14 mouse cellular contexts compared by ENCODE assay signal in the genomic region with DNA sequence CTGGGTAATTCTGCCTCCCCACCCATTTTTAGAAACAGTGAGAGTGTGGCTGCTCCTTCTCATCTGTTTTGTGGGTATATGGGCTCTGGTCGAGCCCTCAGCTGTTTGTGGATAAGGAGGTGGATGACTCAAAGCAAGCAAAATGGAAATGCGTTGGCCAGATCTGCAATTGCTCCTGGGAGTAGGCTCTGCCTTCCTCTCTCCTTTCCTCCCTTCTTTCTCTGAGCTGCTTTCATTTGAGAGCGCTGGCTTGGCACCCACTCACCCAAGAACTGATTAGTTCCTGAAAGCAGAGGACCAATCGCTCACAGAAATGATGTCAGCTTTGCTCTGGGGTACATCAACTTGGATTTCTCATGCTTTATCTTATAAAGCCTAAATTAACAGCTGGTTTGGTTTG. TPM values are rescaled to one million over a fixed set of nuclear protein-coding genes. Genes with fewer than 3 reads are reported as not detected.
DNase-seq lines count a peak whose midpoint lies in the region; ATAC-seq and TF ChIP-seq lines count a peak whose summit lies in the region.
"Had no signal": no experiment of that assay in that cellular context is flagged by ENCODE, and none has a peak within 500 bp of the region (broad histone marks: within the 10 kb centered on the region; RNA-seq: fewer than 3 reads in every experiment).

No protein-coding gene starts in this region.

- ATAC-seq in intestine, embryonic 16.5 days = no peak
- ATAC-seq in intestine, postnatal 0 days = no peak
- no peak for ATAC-seq in limb, embryonic 15.5 days (ENCODE audit: insufficient number of reproducible peaks, low FRiP score, low TSS enrichment, low read depth)
- ATAC-seq in stomach, embryonic 15.5 days (ENCODE audit: insufficient read depth, low FRiP score, low read depth) = no peak
- ATAC-seq: CD4-positive, CD25-positive, alpha-beta regulatory T cell, adult 4 months; hindbrain, postnatal 0 days had no signal

- no peaks in the 10 kb centered on the region for H3K36me3 ChIP-seq in intestine, embryonic 16.5 days (ENCODE audit: control insufficient read depth, insufficient read depth, low read length)
- no peaks in the 10 kb centered on the region for H3K36me3 ChIP-seq in intestine, postnatal 0 days (ENCODE audit: control insufficient read depth, insufficient read depth)
- no peaks in the 10 kb centered on the region for H3K36me3 ChIP-seq in limb, embryonic 15.5 days
- H3K36me3 ChIP-seq in stomach, embryonic 15.5 days = no peaks in the 10 kb centered on the region

- no peak for TF ChIP-seq POLR2A in bone marrow macrophage, adult 2 months (IDR thresholded peaks at IDR 0.05; ENCODE audit: borderline replicate concordance, low read depth, low read length)

- no peak overlapping the region for H3K4me3 ChIP-seq in intestine, embryonic 16.5 days (ENCODE audit: low read length)
- no peak overlapping the region for H3K4me3 ChIP-seq in intestine, postnatal 0 days (ENCODE audit: low read depth, low read length)
- H3K4me3 ChIP-seq in bone marrow macrophage, adult 2 months (ENCODE audit: insufficient read depth, low read length) = peak overlapping the region; percentile 11; the same call in 1 of the 2 replicates
- no peak overlapping the region for H3K4me3 ChIP-seq in limb, embryonic 15.5 days
- no peak overlapping the region for H3K4me3 ChIP-seq in stomach, embryonic 15.5 days (replicated peaks)
- H3K4me3 ChIP-seq: limb, embryonic 13.5 days had no signal

- H3K9me3 ChIP-seq in intestine, embryonic 16.5 days (ENCODE audit: control insufficient read depth, low read length) = no peaks in the 10 kb centered on the region
- no peaks in the 10 kb centered on the region for H3K9me3 ChIP-seq in intestine, postnatal 0 days (ENCODE audit: control insufficient read depth)
- H3K9me3 ChIP-seq in limb, embryonic 15.5 days = no peaks in the 10 kb centered on the region
- H3K9me3 ChIP-seq in stomach, embryonic 15.5 days = no peaks in the 10 kb centered on the region
- H3K9me3 ChIP-seq: limb, embryonic 13.5 days had no signal

- H3K4me1 ChIP-seq in intestine, embryonic 16.5 days (ENCODE audit: control insufficient read depth, insufficient read depth, low read length) = peaks cover 31% of the 10 kb centered on the region
- no peaks in the 10 kb centered on the region for H3K4me1 ChIP-seq in intestine, postnatal 0 days (replicated peaks; ENCODE audit: control insufficient read depth, insufficient read depth, low read length)
- H3K4me1 ChIP-seq in bone marrow macrophage, adult 2 months (ENCODE audit: control insufficient read depth, insufficient read depth, low read length) = peaks cover 17% of the 10 kb centered on the region
- peaks cover 41% of the 10 kb centered on the region for H3K4me1 ChIP-seq in limb, embryonic 15.5 days
- H3K4me1 ChIP-seq in stomach, embryonic 15.5 days = peaks cover 26% of the 10 kb centered on the region

- no peak for TF ChIP-seq CTCF in intestine, postnatal 0 days (IDR thresholded peaks at IDR 0.05; ENCODE audit: low read depth)
- TF ChIP-seq CTCF in bone marrow macrophage, adult 2 months (IDR thresholded peaks at IDR 0.05; ENCODE audit: low read depth, low read length) = no peak

- no peak overlapping the region for H3K4me2 ChIP-seq in intestine, embryonic 16.5 days (ENCODE audit: low read depth, low read length)
- no peak overlapping the region for H3K4me2 ChIP-seq in intestine, postnatal 0 days (replicated peaks; ENCODE audit: low read depth)
- no peak overlapping the region for H3K4me2 ChIP-seq in limb, embryonic 15.5 days
- H3K4me2 ChIP-seq in stomach, embryonic 15.5 days = no peak overlapping the region
- H3K4me2 ChIP-seq: limb, embryonic 13.5 days had no signal

- no peak overlapping the region for H3K9ac ChIP-seq in intestine, embryonic 16.5 days (ENCODE audit: low read depth, low read length)
- no peak overlapping the region for H3K9ac ChIP-seq in intestine, postnatal 0 days (ENCODE audit: low read depth, low read length)
- no peak overlapping the region for H3K9ac ChIP-seq in limb, embryonic 15.5 days
- no peak overlapping the region for H3K9ac ChIP-seq in stomach, embryonic 15.5 days
- H3K9ac ChIP-seq: limb, embryonic 13.5 days had no signal

- 58% methylated on average over 4 of the region's 4 CpGs for WGBS in intestine, embryonic 16.5 days
- WGBS in intestine, postnatal 0 days = 51% methylated on average over 4 of the region's 4 CpGs
- WGBS in limb, embryonic 15.5 days = 54% methylated on average over 4 of the region's 4 CpGs
- WGBS in stomach, embryonic 15.5 days = 41% methylated on average over 4 of the region's 4 CpGs

- H3K27me3 ChIP-seq in intestine, embryonic 16.5 days (replicated peaks; ENCODE audit: control insufficient read depth, insufficient read depth, low read length) = no peaks in the 10 kb centered on the region
- H3K27me3 ChIP-seq in intestine, postnatal 0 days (replicated peaks; ENCODE audit: control insufficient read depth, insufficient read depth, low read length) = no peaks in the 10 kb centered on the region
- no peaks in the 10 kb centered on the region for H3K27me3 ChIP-seq in limb, embryonic 15.5 days
- no peaks in the 10 kb centered on the region for H3K27me3 ChIP-seq in stomach, embryonic 15.5 days (replicated peaks)
- H3K27me3 ChIP-seq: limb, embryonic 13.5 days had no signal

- H3K27ac ChIP-seq in intestine, embryonic 16.5 days (ENCODE audit: low read length) = peak overlapping the region; percentile 15; the same call in 1 of the 2 replicates
- H3K27ac ChIP-seq in intestine, postnatal 0 days (ENCODE audit: low read depth, low read length) = no peak overlapping the region
- peak overlapping the region; percentile 37 for H3K27ac ChIP-seq in bone marrow macrophage, adult 2 months (ENCODE audit: insufficient read depth, low read depth, low read length)
- H3K27ac ChIP-seq in limb, embryonic 15.5 days = peak overlapping the region; percentile 18; the same call in 1 of the 2 replicates
- 0 out of 2 replicates have a peak overlapping the region, but pooled peaks have one; percentile 8 for H3K27ac ChIP-seq in stomach, embryonic 15.5 days
- H3K27ac ChIP-seq: hindbrain, postnatal 0 days; limb, embryonic 13.5 days had no signal

- DNase-seq in testis, postnatal 10 days (ENCODE audit: low spot score) = no peak
- DNase-seq in gastrocnemius, postnatal 25 days = no peak
- DNase-seq: adrenal gland, postnatal 25 days; cerebellum, postnatal 14 days; kidney, adult 9 months; lung, postnatal 4 days had no signal

RNA-seq across cellular contexts. Expression of a gene that starts 32.7 kb away (rescaled TPM):
- 57.1 and 58.4 TPM in 2 replicates for polyA plus RNA-seq in intestine, embryonic 16.5 days (2015; fragmentation: Nextera tagmentation; extraction: Ambion mirVana)
- 32.4 and 37.4 TPM in 2 replicates for polyA plus RNA-seq in intestine, postnatal 0 days (2015; fragmentation: Nextera tagmentation; extraction: Ambion mirVana)
- polyA plus RNA-seq in bone marrow macrophage, adult 2 months (2012; ENCODE audit: insufficient read depth, insufficient read length, missing spikeins) = 18.2 and 18.8 TPM in 2 replicates
- polyA plus RNA-seq in limb, embryonic 15.5 days (2015; fragmentation: Nextera tagmentation; extraction: Ambion mirVana) = 85.4 and 90.5 TPM in 2 replicates
- polyA plus RNA-seq in stomach, embryonic 15.5 days (2015; fragmentation: Nextera tagmentation; extraction: Ambion mirVana) = 85.2 and 89.4 TPM in 2 replicates
- total RNA-seq in gastrocnemius, postnatal 25 days (2021) = 1 to 10 TPM; 7.8 to 8.8 TPM
